Mouse (Mus musculus) liver, adult 2 months (tissue): ENCODE results near the gene H2-Ab1.
"Not testable (repeated sequence)": the region's sequence is repeated elsewhere in the genome, so short reads cannot be mapped to it uniquely, and the experiment has no call there.

Source experiments
- CTCF ChIP-seq: fragments of 200-500 bp; IDR thresholded peaks from 2 replicates; pipeline ENCODE4 v1.5.1; 2011; ENCODE audit warnings: low read depth, low read length, control low read depth
- POLR2A ChIP-seq: fragments of 200-500 bp; IDR thresholded peaks from 2 replicates; pipeline ENCODE4 v1.6.1; 2011; ENCODE audit warnings: low read length, control low read depth; ENCODE audit not compliant: insufficient read depth; ENCODE audit errors: extremely low read depth

GRCm38 (mm10) chr17:34219096-34219495, 38.4 kb upstream of the H2-Ab1 start:
- not testable (repeated sequence) for TF ChIP-seq POLR2A
- TF ChIP-seq CTCF = peak; percentile 70
